Mouse (Mus musculus): Measurements from ENCODE around the gene She. TPM values are rescaled to one million over a fixed set of nuclear protein-coding genes. Genes with fewer than 3 reads are reported as not detected.

Gene She
- polyA plus RNA-seq, 1 experiment from 2014 or later = 0.91 TPM

- Histone ChIP-seq H3K27ac (ENCODE audit: low read depth, low read length) (no peak overlapping the region), H3K9me3 (ENCODE audit: control insufficient read depth, low read length) (no peaks in the 10 kb centered on the region), H3K4me1 (ENCODE audit: control insufficient read depth, insufficient read depth, low read length) (no peaks in the 10 kb centered on the region), H3K9ac (replicated peaks; ENCODE audit: low read depth, low read length) (no peak overlapping the region), H3K27me3 (ENCODE audit: control insufficient read depth, insufficient read depth, low read length) (no peaks in the 10 kb centered on the region), H3K4me3 (ENCODE audit: low read depth, low read length) (no peak overlapping the region), H3K36me3 (ENCODE audit: control insufficient read depth, insufficient read depth, low read length) (no peaks in the 10 kb centered on the region), H3K4me2 (ENCODE audit: low read depth, low read length) (no peak overlapping the region)
- ATAC-seq (ENCODE audit: low read depth) = no peak
- 64% methylated on average over 3 of the region's 3 CpGs for WGBS
Measured at GRCm38 (mm10) chr3:89878456-89878855, 47.3 kb downstream of the She start.

- H3K4me1 ChIP-seq (ENCODE audit: control insufficient read depth, insufficient read depth, low read length) = no peaks in the 10 kb centered on the region
- H3K4me2 ChIP-seq (ENCODE audit: low read depth, low read length) = no peak overlapping the region
- no peak overlapping the region for H3K27ac ChIP-seq (ENCODE audit: low read depth, low read length)
- 74% methylated on average over 3 of the region's 3 CpGs for WGBS
- no peaks in the 10 kb centered on the region for H3K27me3 ChIP-seq (ENCODE audit: control insufficient read depth, insufficient read depth, low read length)
- ATAC-seq (ENCODE audit: low read depth) = no peak
- H3K4me3 ChIP-seq (ENCODE audit: low read depth, low read length) = no peak overlapping the region
- no peaks in the 10 kb centered on the region for H3K9me3 ChIP-seq (ENCODE audit: control insufficient read depth, low read length)
- no peaks in the 10 kb centered on the region for H3K36me3 ChIP-seq (ENCODE audit: control insufficient read depth, insufficient read depth, low read length)
- H3K9ac ChIP-seq (replicated peaks; ENCODE audit: low read depth, low read length) = no peak overlapping the region
Measured at GRCm38 (mm10) chr3:89879326-89879725, 48.2 kb downstream of the She start.

GRCm38 (mm10) chr3:89880036-89880851 lies 49.1 kb downstream of the She start:
- no peaks in the 10 kb centered on the region for H3K36me3 ChIP-seq (ENCODE audit: control insufficient read depth, insufficient read depth, low read length)
- no peak overlapping the region for H3K4me3 ChIP-seq (ENCODE audit: low read depth, low read length)
- no peak overlapping the region for H3K9ac ChIP-seq (replicated peaks; ENCODE audit: low read depth, low read length)
- ATAC-seq (ENCODE audit: low read depth) = no peak
- WGBS = 87% methylated on average over 5 of the region's 5 CpGs
- no peak overlapping the region for H3K27ac ChIP-seq (ENCODE audit: low read depth, low read length)
- no peaks in the 10 kb centered on the region for H3K27me3 ChIP-seq (ENCODE audit: control insufficient read depth, insufficient read depth, low read length)
- no peaks in the 10 kb centered on the region for H3K4me1 ChIP-seq (ENCODE audit: control insufficient read depth, insufficient read depth, low read length)
- no peak overlapping the region for H3K4me2 ChIP-seq (ENCODE audit: low read depth, low read length)
- H3K9me3 ChIP-seq (ENCODE audit: control insufficient read depth, low read length) = no peaks in the 10 kb centered on the region

- Histone ChIP-seq H3K27ac (ENCODE audit: low read depth, low read length) (no peak overlapping the region), H3K9ac (replicated peaks; ENCODE audit: low read depth, low read length) (no peak overlapping the region), H3K4me3 (ENCODE audit: low read depth, low read length) (no peak overlapping the region), H3K27me3 (ENCODE audit: control insufficient read depth, insufficient read depth, low read length) (no peaks in the 10 kb centered on the region), H3K4me1 (ENCODE audit: control insufficient read depth, insufficient read depth, low read length) (no peaks in the 10 kb centered on the region), H3K9me3 (ENCODE audit: control insufficient read depth, low read length) (no peaks in the 10 kb centered on the region), H3K36me3 (ENCODE audit: control insufficient read depth, insufficient read depth, low read length) (no peaks in the 10 kb centered on the region), H3K4me2 (ENCODE audit: low read depth, low read length) (no peak overlapping the region)
- no peak for ATAC-seq (ENCODE audit: low read depth)
- 86% methylated on average over 8 of the region's 8 CpGs for WGBS
Measured at GRCm38 (mm10) chr3:89882556-89883181, 51.5 kb downstream of the She start.

- no peaks in the 10 kb centered on the region for H3K27me3 ChIP-seq (ENCODE audit: control insufficient read depth, insufficient read depth, low read length)
- H3K9ac ChIP-seq (replicated peaks; ENCODE audit: low read depth, low read length) = no peak overlapping the region
- H3K27ac ChIP-seq (ENCODE audit: low read depth, low read length) = no peak overlapping the region
- WGBS = 88% methylated on average over 4 of the region's 4 CpGs
- H3K9me3 ChIP-seq (ENCODE audit: control insufficient read depth, low read length) = no peaks in the 10 kb centered on the region
- no peak overlapping the region for H3K4me3 ChIP-seq (ENCODE audit: low read depth, low read length)
- H3K4me1 ChIP-seq (ENCODE audit: control insufficient read depth, insufficient read depth, low read length) = no peaks in the 10 kb centered on the region
- no peak overlapping the region for H3K4me2 ChIP-seq (ENCODE audit: low read depth, low read length)
- no peaks in the 10 kb centered on the region for H3K36me3 ChIP-seq (ENCODE audit: control insufficient read depth, insufficient read depth, low read length)
- no peak for ATAC-seq (ENCODE audit: low read depth)
Measured at GRCm38 (mm10) chr3:89883582-89884041, 52.4 kb downstream of the She start.

- no peak overlapping the region for H3K9ac ChIP-seq (replicated peaks; ENCODE audit: low read depth, low read length)
- H3K36me3 ChIP-seq (ENCODE audit: control insufficient read depth, insufficient read depth, low read length) = no peaks in the 10 kb centered on the region
- 93% methylated on average over 11 of the region's 11 CpGs for WGBS
- no peak for ATAC-seq (ENCODE audit: low read depth)
- H3K4me3 ChIP-seq (ENCODE audit: low read depth, low read length) = no peak overlapping the region
- H3K4me1 ChIP-seq (ENCODE audit: control insufficient read depth, insufficient read depth, low read length) = no peaks in the 10 kb centered on the region
- H3K27me3 ChIP-seq (ENCODE audit: control insufficient read depth, insufficient read depth, low read length) = no peaks in the 10 kb centered on the region
- no peaks in the 10 kb centered on the region for H3K9me3 ChIP-seq (ENCODE audit: control insufficient read depth, low read length)
- no peak overlapping the region for H3K27ac ChIP-seq (ENCODE audit: low read depth, low read length)
- H3K4me2 ChIP-seq (ENCODE audit: low read depth, low read length) = no peak overlapping the region
Measured at GRCm38 (mm10) chr3:89885766-89886165, 54.6 kb downstream of the She start.

GRCm38 (mm10) chr3:89887582-89888230 lies 56.5 kb downstream of the She start:
- Histone ChIP-seq H3K4me2 (ENCODE audit: low read depth, low read length) (no peak overlapping the region), H3K9me3 (ENCODE audit: control insufficient read depth, low read length) (no peaks in the 10 kb centered on the region), H3K9ac (replicated peaks; ENCODE audit: low read depth, low read length) (no peak overlapping the region), H3K27ac (ENCODE audit: low read depth, low read length) (no peak overlapping the region), H3K4me3 (ENCODE audit: low read depth, low read length) (no peak overlapping the region), H3K4me1 (ENCODE audit: control insufficient read depth, insufficient read depth, low read length) (no peaks in the 10 kb centered on the region), H3K36me3 (ENCODE audit: control insufficient read depth, insufficient read depth, low read length) (no peaks in the 10 kb centered on the region), H3K27me3 (ENCODE audit: control insufficient read depth, insufficient read depth, low read length) (no peaks in the 10 kb centered on the region)
- WGBS = 92% methylated on average over 7 of the region's 7 CpGs
- no peak for ATAC-seq (ENCODE audit: low read depth)

- no peak for ATAC-seq (ENCODE audit: low read depth)
- no peak overlapping the region for H3K4me3 ChIP-seq (ENCODE audit: low read depth, low read length)
- WGBS = 60% methylated on average over 8 of the region's 8 CpGs
Measured at GRCm38 (mm10) chr3:89889841-89890430, 58.8 kb downstream of the She start.

GRCm38 (mm10) chr3:89891696-89892095 lies 60.5 kb downstream of the She start:
- Histone ChIP-seq H3K9me3 (ENCODE audit: control insufficient read depth, low read length) (no peaks in the 10 kb centered on the region), H3K36me3 (ENCODE audit: control insufficient read depth, insufficient read depth, low read length) (no peaks in the 10 kb centered on the region)
- no peak for ATAC-seq (ENCODE audit: low read depth)

More at GRCm38 (mm10) chr3:89889841-89890430, 58.8 kb downstream of the She start:
- no peak overlapping the region for H3K9ac ChIP-seq (replicated peaks; ENCODE audit: low read depth, low read length)
- H3K36me3 ChIP-seq (ENCODE audit: control insufficient read depth, insufficient read depth, low read length) = no peaks in the 10 kb centered on the region
- no peaks in the 10 kb centered on the region for H3K4me1 ChIP-seq (ENCODE audit: control insufficient read depth, insufficient read depth, low read length)
- no peaks in the 10 kb centered on the region for H3K27me3 ChIP-seq (ENCODE audit: control insufficient read depth, insufficient read depth, low read length)
- H3K4me2 ChIP-seq (ENCODE audit: low read depth, low read length) = no peak overlapping the region
- H3K27ac ChIP-seq (ENCODE audit: low read depth, low read length) = no peak overlapping the region
- no peaks in the 10 kb centered on the region for H3K9me3 ChIP-seq (ENCODE audit: control insufficient read depth, low read length)

More at GRCm38 (mm10) chr3:89891696-89892095, 60.5 kb downstream of the She start:
- H3K4me1 ChIP-seq (ENCODE audit: control insufficient read depth, insufficient read depth, low read length) = no peaks in the 10 kb centered on the region
- H3K27ac ChIP-seq (ENCODE audit: low read depth, low read length) = no peak overlapping the region
- no peak overlapping the region for H3K4me3 ChIP-seq (ENCODE audit: low read depth, low read length)
- H3K9ac ChIP-seq (replicated peaks; ENCODE audit: low read depth, low read length) = no peak overlapping the region
- no peak overlapping the region for H3K4me2 ChIP-seq (ENCODE audit: low read depth, low read length)
- H3K27me3 ChIP-seq (ENCODE audit: control insufficient read depth, insufficient read depth, low read length) = no peaks in the 10 kb centered on the region
